9 mouse cellular contexts compared by ENCODE assay signal in the genomic region with DNA sequence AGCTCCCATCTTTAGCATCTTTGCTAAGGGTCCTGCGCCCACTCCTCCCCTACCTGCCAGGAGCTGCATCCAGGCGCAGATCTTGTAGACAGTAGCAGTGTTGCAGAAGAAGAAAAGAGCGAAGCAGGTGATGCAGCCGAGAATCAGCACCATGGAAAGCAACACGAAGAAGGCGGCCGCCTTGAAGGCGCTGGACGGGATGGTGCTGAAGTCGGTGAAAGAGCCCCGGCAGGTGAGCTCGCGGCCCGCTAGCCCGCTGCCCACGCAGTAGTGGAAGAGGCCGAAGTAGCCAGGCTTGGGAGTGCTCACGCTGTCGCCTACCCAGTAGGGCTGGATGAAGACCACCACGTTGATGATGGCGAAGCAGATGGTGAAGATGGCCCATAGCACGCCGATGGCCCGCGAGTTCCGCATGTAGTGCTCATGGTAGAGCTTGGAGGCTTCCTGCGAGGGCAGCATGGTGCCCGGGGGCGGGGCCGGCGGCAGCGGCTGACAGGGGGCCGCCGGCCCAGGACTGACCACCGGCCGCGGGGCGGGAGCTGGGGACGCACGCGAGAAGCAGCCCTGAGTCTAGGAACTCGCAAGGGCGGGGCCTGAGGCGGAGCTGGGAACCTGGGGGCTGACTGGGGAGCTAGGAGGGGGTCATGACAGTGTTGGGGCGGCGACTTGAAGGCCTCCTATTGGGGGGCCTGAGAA. TPM values are rescaled to one million over a fixed set of nuclear protein-coding genes. Genes with fewer than 3 reads are reported as not detected.
DNase-seq lines count a peak whose midpoint lies in the region; ATAC-seq and TF ChIP-seq lines count a peak whose summit lies in the region.
"Had no signal": no experiment of that assay in that cellular context is flagged by ENCODE, and none has a peak within 500 bp of the region (broad histone marks: within the 10 kb centered on the region; RNA-seq: fewer than 3 reads in every experiment).

No protein-coding gene starts in this region.

- WGBS in limb, embryonic 10.5 days = 3% methylated on average over 44 of the region's 46 CpGs
- WGBS in neural tube, embryonic 11.5 days = 3% methylated on average over 46 of the region's 46 CpGs

- no peaks in the 10 kb centered on the region for H3K4me1 ChIP-seq in ES-Bruce4 (ENCODE audit: control insufficient read depth, insufficient read depth, low read length)
- H3K4me1 ChIP-seq in limb, embryonic 10.5 days = peaks cover 17% of the 10 kb centered on the region
- peaks cover 7% of the 10 kb centered on the region; the same call in 1 of the 2 replicates for H3K4me1 ChIP-seq in neural tube, embryonic 11.5 days (ENCODE audit: control insufficient read depth, insufficient read depth, low read length)

- H3K9me3 ChIP-seq in ES-Bruce4 (replicated peaks; ENCODE audit: control insufficient read depth, insufficient read depth, low read length, poor library complexity, severe bottlenecking) = no peaks in the 10 kb centered on the region
- H3K9me3 ChIP-seq in limb, embryonic 10.5 days (replicated peaks) = no peaks in the 10 kb centered on the region
- no peaks in the 10 kb centered on the region for H3K9me3 ChIP-seq in neural tube, embryonic 11.5 days (ENCODE audit: control insufficient read depth, low read length)
- H3K9me3 ChIP-seq: liver, embryonic 13.5 days had no signal

- peak; percentile 19 for DNase-seq in gastrocnemius, postnatal 10 days
- DNase-seq in gastrocnemius, postnatal 25 days = no peak
- peak; percentile 54 to 63 for DNase-seq in cerebellum, postnatal 25 days
- DNase-seq in heart, postnatal 10 days = peak; percentile 40 to 59
- peak; percentile 81 for DNase-seq in limb, embryonic 10.5 days (ENCODE audit: low spot score)
- DNase-seq in neural tube, embryonic 11.5 days (ENCODE audit: low spot score) = peak; percentile 56
- no peak for DNase-seq in layer of hippocampus, adult 9-10 months (ENCODE audit: low spot score)
- DNase-seq: liver, embryonic 13.5 days had no signal

- intact Hi-C loops in heart, postnatal 10 days (cut with DNase I) = no loop called here

- H3K27ac ChIP-seq in ES-Bruce4 (ENCODE audit: insufficient read depth, low read length) = no peak overlapping the region
- H3K27ac ChIP-seq in limb, embryonic 10.5 days = no peak overlapping the region
- H3K27ac ChIP-seq in neural tube, embryonic 11.5 days (ENCODE audit: low read depth, low read length) = no peak overlapping the region
- H3K27ac ChIP-seq: liver, embryonic 13.5 days had no signal

- TF ChIP-seq POLR2A in ES-Bruce4 (IDR thresholded peaks at IDR 0.05; ENCODE audit: insufficient read depth, low read length) = no peak

- no peak for TF ChIP-seq CTCF in ES-Bruce4 (IDR thresholded peaks at IDR 0.05; ENCODE audit: low read depth, low read length)

- no peak overlapping the region for H3K9ac ChIP-seq in ES-Bruce4 (ENCODE audit: low read depth, poor library complexity, severe bottlenecking)
- H3K9ac ChIP-seq in neural tube, embryonic 11.5 days (ENCODE audit: low read length) = peak overlapping the region; percentile 83
- H3K9ac ChIP-seq: liver, embryonic 13.5 days had no signal

- peak overlapping the region; percentile 55 for H3K4me3 ChIP-seq in ES-Bruce4 (ENCODE audit: low read depth, low read length)
- peak overlapping the region; percentile 64 for H3K4me3 ChIP-seq in limb, embryonic 10.5 days
- H3K4me3 ChIP-seq in neural tube, embryonic 11.5 days (ENCODE audit: low read depth, low read length) = peak overlapping the region; percentile 77

- peak overlapping the region; percentile 80 for H3K4me2 ChIP-seq in neural tube, embryonic 11.5 days (ENCODE audit: low read depth)

- peak; percentile 36; the same call in 1 of the 2 replicates for ATAC-seq in neural tube, embryonic 11.5 days (ENCODE audit: insufficient read depth, low FRiP score, low TSS enrichment)

- no peaks in the 10 kb centered on the region for H3K36me3 ChIP-seq in ES-Bruce4 (ENCODE audit: control insufficient read depth, insufficient read depth, low read length, poor library complexity, severe bottlenecking)
- no peaks in the 10 kb centered on the region for H3K36me3 ChIP-seq in limb, embryonic 10.5 days
- H3K36me3 ChIP-seq in neural tube, embryonic 11.5 days (ENCODE audit: control insufficient read depth, insufficient read depth, low read length) = no peaks in the 10 kb centered on the region
- H3K36me3 ChIP-seq: liver, embryonic 13.5 days had no signal

- H3K27me3 ChIP-seq in ES-Bruce4 (ENCODE audit: control insufficient read depth, insufficient read depth, low read length, poor library complexity, severe bottlenecking) = peaks cover 4% of the 10 kb centered on the region; the same call in 1 of the 2 replicates
- H3K27me3 ChIP-seq in limb, embryonic 10.5 days (ENCODE audit: low read depth, poor library complexity, severe bottlenecking) = peaks cover 47% of the 10 kb centered on the region
- H3K27me3 ChIP-seq in neural tube, embryonic 11.5 days (ENCODE audit: control insufficient read depth, insufficient read depth, low read length) = peaks cover 6% of the 10 kb centered on the region

- TF ChIP-seq EP300 in ES-Bruce4 (IDR thresholded peaks at IDR 0.05; ENCODE audit: insufficient read depth, low read depth, low read length) = no peak

RNA-seq across cellular contexts. Expression of a gene that starts 1.3 kb away (rescaled TPM):
- under 1 TPM; 0.75 to 0.81 TPM for total RNA-seq in gastrocnemius, postnatal 10 days (2021)
- total RNA-seq in gastrocnemius, postnatal 25 days (2021) = under 1 TPM; 0.38 to 0.54 TPM
- polyA plus RNA-seq in ES-Bruce4 (2011; ENCODE audit: insufficient read depth, insufficient read length, low read depth, missing spikeins) = 1.7 and 2.5 TPM in 2 replicates
- under 1 TPM; 0.41 to 0.47 TPM for total RNA-seq in heart, postnatal 10 days (2021)
- 1.3 and 1.5 TPM in 2 replicates for polyA plus RNA-seq in limb, embryonic 10.5 days (2016; fragmentation: Nextera tagmentation; extraction: Ambion mirVana)
- polyA plus RNA-seq in neural tube, embryonic 11.5 days (2014; fragmentation: Nextera tagmentation; extraction: Ambion mirVana) = 6.7 and 6.9 TPM in 2 replicates

RNA-seq across cellular contexts. Expression of a gene that starts 43.7 kb away (rescaled TPM):
- total RNA-seq in gastrocnemius, postnatal 10 days (2021) = 10 to 100 TPM; 11.9 to 13.2 TPM
- 10 to 100 TPM; 13.2 to 14.5 TPM for total RNA-seq in gastrocnemius, postnatal 25 days (2021)
- polyA plus RNA-seq in ES-Bruce4 (2011; ENCODE audit: insufficient read depth, insufficient read length, low read depth, missing spikeins) = 58.8 and 62.4 TPM in 2 replicates
- 10 to 100 TPM; 15.5 to 16.1 TPM for total RNA-seq in heart, postnatal 10 days (2021)
- 45.5 and 48.9 TPM in 2 replicates for polyA plus RNA-seq in limb, embryonic 10.5 days (2016; fragmentation: Nextera tagmentation; extraction: Ambion mirVana)
- polyA plus RNA-seq in neural tube, embryonic 11.5 days (2014; fragmentation: Nextera tagmentation; extraction: Ambion mirVana) = 47.4 and 53.5 TPM in 2 replicates

Comparison
In these comparisons a context has a peak if more than half of its experiments do, and no peak if none do; other contexts are left out.
1. DNase-seq: peak in gastrocnemius, postnatal 10 days (single experiment), cerebellum, postnatal 25 days (2 of 2), heart, postnatal 10 days (2 of 2), limb, embryonic 10.5 days (single experiment) and neural tube, embryonic 11.5 days (single experiment); none in gastrocnemius, postnatal 25 days (single experiment) and layer of hippocampus, adult 9-10 months (single experiment).
2. Peak in every context shown above with its lines, with median percentiles within 50 percentile points of each other: H3K4me3 ChIP-seq.